Mouse (Mus musculus) small intestine, adult 2 months (tissue): ENCODE results near the gene Tubg1. TPM values are rescaled to one million over a fixed set of nuclear protein-coding genes. Genes with fewer than 3 reads are reported as not detected.

ENCODE experiments used
- H3K27ac ChIP-seq: fragments of 200-500 bp; 2 replicates; pipeline ENCODE4 v1.5.1; 2012; ENCODE audit warnings: low read depth, low read length, control low read depth, inconsistent platforms; ENCODE audit not compliant: insufficient read depth
- H3K27me3 ChIP-seq: fragments of 200-500 bp; 2 replicates; pipeline ENCODE4 v1.6.1; 2012; ENCODE audit warnings: mild to moderate bottlenecking, moderate library complexity, low read length, inconsistent platforms; ENCODE audit not compliant: control insufficient read depth, insufficient read depth
- H3K36me3 ChIP-seq: fragments of 200-500 bp; 2 replicates; pipeline ENCODE4 v1.6.1; 2012; ENCODE audit warnings: mild to moderate bottlenecking, low read length, control low read depth, inconsistent platforms; ENCODE audit not compliant: control insufficient read depth, insufficient read depth
- H3K4me1 ChIP-seq: fragments of 200-500 bp; 2 replicates; pipeline ENCODE4 v1.6.1; 2012; ENCODE audit warnings: low read length, inconsistent platforms, mixed read lengths; ENCODE audit not compliant: control insufficient read depth, insufficient read depth, insufficient read length
- H3K4me3 ChIP-seq: fragments of 200-500 bp; 2 replicates; pipeline ENCODE4 v1.5.1; 2012; ENCODE audit warnings: low read depth, mild to moderate bottlenecking, control low read depth, inconsistent platforms, low read length, moderate library complexity
- CTCF ChIP-seq: fragments of 200-500 bp; IDR thresholded peaks from 2 replicates; pipeline ENCODE4 v1.5.1; 2012; ENCODE audit warnings: low read depth, mild to moderate bottlenecking, control low read depth, inconsistent platforms, low read length, moderate library complexity, mixed read lengths; ENCODE audit not compliant: insufficient replicate concordance, insufficient read length; ENCODE audit errors: extremely low read depth
- POLR2A ChIP-seq: fragments of 200-500 bp; IDR thresholded peaks from 2 replicates; pipeline ENCODE4 v1.6.1; 2012; ENCODE audit warnings: low read depth, mild to moderate bottlenecking, control low read depth, inconsistent platforms, low read length, moderate library complexity
- whole genome bisulfite sequencing: fragments of 180-500 bp; shearing (Covaris S2); methylation state at CpG from one replicate; pipeline ENCODE4 v1.1.7; 2018; 5-methylcytosine and 5-hydroxymethylcytosine counted together
- polyA plus RNA-seq: library from polyadenylated mRNA; depleted of rRNA; stranded (reverse); fragments of >200 nt; gene quantifications from 2 replicates; pipeline ENCODE4 v1.2.3, GENCODE M21; 2012; rRNA removed

Tubg1 gene
- polyA plus RNA-seq, 1 experiment, result 16.2 TPM

DNA sequence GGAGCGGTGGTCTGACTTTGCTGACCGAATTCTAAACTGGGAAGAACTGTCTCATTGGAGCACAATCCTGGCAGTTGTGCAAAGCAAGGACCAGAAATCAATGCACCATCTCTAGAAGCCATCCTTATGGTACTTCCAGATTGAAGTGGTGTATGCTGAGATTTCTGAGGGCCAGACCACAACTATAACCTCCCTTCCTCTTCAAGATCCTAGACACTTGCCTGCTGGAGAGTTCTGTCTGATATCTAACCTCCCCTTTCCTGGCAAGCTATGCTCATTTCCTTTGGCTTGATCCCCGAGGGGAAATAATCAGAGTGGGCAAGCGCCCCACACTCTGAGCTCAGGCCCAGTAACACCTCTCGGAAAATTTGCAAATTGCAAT, 52.7 kb downstream of the Tubg1 start:
- H3K4me3 ChIP-seq, result peak overlapping the region; percentile 80
- 13% methylated on average over 5 of the region's 5 CpGs for WGBS
- peaks cover 29% of the 10 kb centered on the region for H3K4me1 ChIP-seq
- TF ChIP-seq CTCF, result no peak
- TF ChIP-seq POLR2A, result no peak
- H3K27ac ChIP-seq, result peak overlapping the region; percentile 90
- H3K36me3 ChIP-seq, result peaks cover 9% of the 10 kb centered on the region
- no peaks in the 10 kb centered on the region for H3K27me3 ChIP-seq

DNA sequence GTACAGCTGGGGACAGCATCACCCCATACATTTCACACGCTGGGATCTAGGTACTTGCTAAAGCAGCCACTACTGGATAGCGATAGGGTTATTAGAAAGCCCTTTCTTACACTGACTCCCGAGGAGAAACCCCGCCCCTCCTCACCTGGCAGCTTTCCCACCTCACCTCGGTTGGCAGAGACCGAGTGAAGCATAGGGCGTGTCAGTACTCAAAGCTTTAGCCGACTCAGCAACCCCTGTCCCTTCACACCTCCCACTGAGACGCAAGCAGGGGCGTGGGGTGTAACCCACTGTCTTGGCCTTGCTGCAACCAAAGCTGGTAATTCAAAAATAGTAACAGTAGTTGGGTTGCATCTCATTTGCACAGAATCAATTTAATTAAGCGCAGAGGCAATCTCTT, 53.4 kb downstream of the Tubg1 start:
- Histone ChIP-seq H3K4me3 (peak overlapping the region; percentile 5; the same call in 1 of the 2 replicates), H3K27ac (peak overlapping the region; percentile 67), H3K4me1 (peaks cover 29% of the 10 kb centered on the region), H3K36me3 (0 out of 2 replicates have a peak, but pooled peaks cover 2% of the 10 kb centered on the region), H3K27me3 (no peaks in the 10 kb centered on the region)
- TF ChIP-seq POLR2A (peak; percentile 18; the same call in 1 of the 2 replicates), CTCF (no peak)
- 4% methylated on average over 11 of the region's 11 CpGs for WGBS

DNA sequence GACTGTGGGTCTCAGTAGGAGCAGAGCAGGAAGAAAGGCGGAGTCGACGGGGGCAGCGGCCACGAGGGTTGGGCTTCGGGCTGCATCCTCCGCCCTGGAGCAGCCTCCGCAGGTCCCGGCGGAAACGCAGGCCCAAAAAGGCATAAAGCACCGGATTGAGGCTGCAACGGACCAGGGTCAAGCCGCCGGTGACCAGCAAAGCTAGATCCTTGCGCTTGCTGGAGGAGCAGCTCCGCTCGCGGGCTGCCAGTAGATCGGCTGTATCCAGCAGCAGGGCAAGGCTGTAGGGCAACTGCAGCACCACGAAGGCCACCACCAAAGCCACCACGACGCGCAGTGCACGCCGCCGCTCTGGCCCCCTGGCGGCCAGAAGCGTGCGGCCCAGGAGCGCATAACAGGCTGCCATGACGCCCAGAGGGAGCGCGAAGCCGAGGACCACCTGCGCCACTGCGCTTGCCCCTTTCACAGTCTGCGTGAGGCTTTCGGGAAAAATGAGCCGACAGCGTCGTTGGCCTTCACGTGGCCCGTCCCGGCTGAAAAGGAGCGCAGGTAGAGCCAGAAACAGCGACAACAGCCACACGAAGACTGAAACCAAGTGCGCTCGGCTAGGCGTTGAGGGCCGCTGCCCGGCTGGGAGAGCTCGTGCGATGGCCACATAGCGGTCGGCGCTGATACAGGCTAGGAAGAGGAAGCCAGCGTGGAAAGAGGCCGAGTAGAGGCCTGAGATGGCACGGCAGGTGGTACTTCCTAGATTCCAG, 54.1 kb downstream of the Tubg1 start:
- WGBS, result 3% methylated on average over 61 of the region's 61 CpGs
- Histone ChIP-seq H3K36me3 (no peaks in the 10 kb centered on the region), H3K4me1 (peaks cover 26% of the 10 kb centered on the region), H3K27me3 (no peaks in the 10 kb centered on the region), H3K4me3 (peak overlapping the region; percentile 52), H3K27ac (peak overlapping the region; percentile 67)
- TF ChIP-seq CTCF, result peak; percentile 88
- no peak for TF ChIP-seq POLR2A

DNA sequence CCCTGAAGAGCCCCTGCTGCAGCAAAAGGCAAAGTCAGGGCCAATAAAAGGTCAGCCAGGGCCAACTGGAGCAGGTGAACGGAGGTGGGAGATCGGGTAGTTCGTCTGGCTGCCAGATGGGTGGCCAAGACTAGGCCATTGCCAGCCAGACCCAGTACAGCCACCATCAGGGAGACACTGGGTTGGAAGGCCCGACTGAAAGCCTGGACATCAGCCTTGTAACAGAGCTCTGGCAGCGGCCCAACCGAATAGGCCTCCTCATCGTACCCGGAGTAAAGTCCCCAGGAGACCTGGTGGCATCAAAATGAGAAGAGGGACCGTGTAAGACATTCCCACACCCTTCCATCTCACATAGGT, 54.6 kb downstream of the Tubg1 start:
- Histone ChIP-seq H3K27ac (peak overlapping the region; percentile 67), H3K27me3 (no peaks in the 10 kb centered on the region), H3K4me3 (peak overlapping the region; percentile 52), H3K4me1 (peaks cover 24% of the 10 kb centered on the region), H3K36me3 (no peaks in the 10 kb centered on the region)
- TF ChIP-seq CTCF (no peak), POLR2A (no peak)
- WGBS, result 40% methylated on average over 9 of the region's 9 CpGs

DNA sequence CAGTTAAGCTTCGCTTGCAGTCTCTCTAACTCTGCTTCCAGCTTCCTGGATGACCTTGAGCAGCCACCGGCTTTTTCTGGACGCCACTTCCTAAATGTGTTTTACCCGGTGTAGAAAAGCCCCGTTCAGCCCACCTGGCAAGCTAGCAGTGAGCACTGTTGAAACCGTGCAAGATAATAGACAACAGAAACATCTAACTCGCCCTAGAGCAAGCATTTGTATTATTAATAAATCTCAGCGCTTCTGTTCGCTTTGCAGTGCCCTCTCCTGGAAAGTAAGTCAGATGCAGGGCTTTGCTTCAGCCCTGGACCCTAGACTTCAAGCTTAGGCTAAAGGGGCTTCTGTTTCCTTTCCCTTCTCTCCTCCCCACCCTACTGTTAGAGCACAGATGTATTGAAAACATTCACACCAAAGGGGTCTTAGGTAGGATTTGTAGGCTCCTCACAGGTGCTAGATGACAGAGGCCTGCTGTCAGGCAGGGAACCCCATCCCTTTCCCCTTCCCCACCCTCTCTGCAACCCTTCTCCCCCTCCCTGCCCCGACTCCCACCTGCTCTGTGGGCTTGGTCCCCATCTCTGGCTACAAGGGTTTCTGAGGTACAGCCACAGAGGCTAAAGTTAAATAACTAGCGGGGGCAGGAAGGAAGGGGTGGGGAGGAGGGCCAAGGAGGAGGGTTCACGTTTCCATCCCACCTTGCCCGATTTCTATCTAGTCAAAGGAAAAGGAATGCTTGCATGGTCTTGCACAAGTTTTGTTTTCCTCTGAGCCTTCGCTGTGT, 55.3 kb downstream of the Tubg1 start, which contains the start of gene Ccr10:
Gene Ccr10 (minus strand): TSS at position 593 of the 778 bp plus-strand sequence.
- 37% methylated on average over 14 of the region's 14 CpGs for whole genome bisulfite sequencing
- peak within 1 kb of the TSS; percentile 52 for H3K4me3 ChIP-seq
- peak within 1 kb of the TSS; percentile 67; the same call in 1 of the 2 replicates for H3K27ac ChIP-seq
- H3K36me3 ChIP-seq, result no peaks in the 10 kb centered on the region
- peaks cover 24% of the 10 kb centered on the region for H3K4me1 ChIP-seq
- TF ChIP-seq CTCF (no peak), POLR2A (no peak)
- no peaks in the 10 kb centered on the region for H3K27me3 ChIP-seq

DNA sequence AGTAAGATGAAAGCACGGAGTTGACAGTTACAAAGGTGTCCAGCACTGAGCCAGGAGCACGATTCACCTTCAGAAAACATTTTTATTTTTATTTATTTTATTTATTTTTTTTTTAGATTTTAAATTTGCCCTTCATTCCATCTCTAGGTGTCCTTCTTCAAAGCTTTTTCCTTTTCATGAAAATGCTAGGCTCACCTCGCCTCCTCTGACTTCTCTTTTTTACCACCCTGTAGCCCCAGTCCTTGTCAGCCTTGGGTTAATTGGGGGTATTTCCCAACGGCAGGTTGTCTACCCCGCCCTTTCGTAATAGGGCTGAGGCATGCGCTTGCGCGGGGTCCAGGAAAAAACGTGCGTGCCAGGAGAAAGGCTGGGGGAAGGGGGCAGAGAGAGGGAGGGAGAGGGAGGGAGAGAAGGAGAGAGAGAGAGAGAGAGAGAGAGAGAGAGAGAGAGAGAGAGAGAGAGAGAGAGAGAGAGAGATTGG, 55.9 kb downstream of the Tubg1 start:
- Histone ChIP-seq H3K27ac (no peak overlapping the region), H3K4me3 (peak overlapping the region; percentile 40), H3K27me3 (no peaks in the 10 kb centered on the region), H3K36me3 (no peaks in the 10 kb centered on the region), H3K4me1 (peaks cover 24% of the 10 kb centered on the region)
- WGBS, result 7% methylated on average over 11 of the region's 11 CpGs
- no peak for TF ChIP-seq POLR2A
- TF ChIP-seq CTCF, result no peak

Other genes with a start within 250 kb of the Tubg1 start
- gene Stat3, start 180.4 kb upstream of the Tubg1 start, polyA plus RNA-seq, result 55.2 and 106 TPM in 2 replicates
- 27.4 and 42.8 TPM in 2 replicates for gene Cavin1, start 149.1 kb upstream of the Tubg1 start, polyA plus RNA-seq
- gene Atp6v0a1, start 110.5 kb upstream of the Tubg1 start, polyA plus RNA-seq, result 43.5 and 69.5 TPM in 2 replicates
- 11.8 and 19.1 TPM in 2 replicates for gene Naglu, start 49.9 kb upstream of the Tubg1 start, polyA plus RNA-seq
- gene Hsd17b1, start 41.5 kb upstream of the Tubg1 start, polyA plus RNA-seq, result 0.20 and 0.28 TPM in 2 replicates
- 26.3 and 38.9 TPM in 2 replicates for gene Coasy, start 37.4 kb upstream of the Tubg1 start, polyA plus RNA-seq
- 54.1 and 100 TPM in 2 replicates for gene Mlx, start 32.7 kb upstream of the Tubg1 start, polyA plus RNA-seq
- 0.22 and 0.46 TPM in 2 replicates for gene Psmc3ip, start 24.5 kb upstream of the Tubg1 start, polyA plus RNA-seq
- gene Retreg3, start within 50 bp of the Tubg1 start, polyA plus RNA-seq, result 27.3 and 55.0 TPM in 2 replicates
- 1.1 and 2.2 TPM in 2 replicates for gene Tubg2, start 36.0 kb downstream of the Tubg1 start, polyA plus RNA-seq
- gene Cntnap1, start 50.6 kb downstream of the Tubg1 start, polyA plus RNA-seq, result 2.7 and 2.8 TPM in 2 replicates
- 33.0 and 84.5 TPM in 2 replicates for gene Plekhh3, start 51.4 kb downstream of the Tubg1 start, polyA plus RNA-seq
- 18.4 and 25.7 TPM in 2 replicates for gene Ccr10, start 55.5 kb downstream of the Tubg1 start, polyA plus RNA-seq
- gene Ezh1, start 106.5 kb downstream of the Tubg1 start, polyA plus RNA-seq, result 7.9 and 20.0 TPM in 2 replicates
- 15.1 and 25.8 TPM in 2 replicates for gene Ramp2, start 126.1 kb downstream of the Tubg1 start, polyA plus RNA-seq
- gene Vps25, start 133.8 kb downstream of the Tubg1 start, polyA plus RNA-seq, result 28.9 and 64.8 TPM in 2 replicates
- 3.0 and 7.9 TPM in 2 replicates for gene Wnk4, start 140.6 kb downstream of the Tubg1 start, polyA plus RNA-seq
- 0.09 and 0.20 TPM in 2 replicates for gene Cntd1, start 159.1 kb downstream of the Tubg1 start, polyA plus RNA-seq
- 174 and 479 TPM in 2 replicates for gene Coa3, start 159.2 kb downstream of the Tubg1 start, polyA plus RNA-seq
- gene Becn1, start 182.3 kb downstream of the Tubg1 start, polyA plus RNA-seq, result 157 and 163 TPM in 2 replicates
- gene Psme3, start 196.3 kb downstream of the Tubg1 start, polyA plus RNA-seq, result 19.9 and 36.7 TPM in 2 replicates
- 2.7 and 5.9 TPM in 2 replicates for gene Aoc2, start 205.1 kb downstream of the Tubg1 start, polyA plus RNA-seq
- gene Aoc3, start 210.7 kb downstream of the Tubg1 start, polyA plus RNA-seq, result 6.6 and 8.9 TPM in 2 replicates
- gene G6pc, start 247.6 kb downstream of the Tubg1 start, polyA plus RNA-seq, result 8.8 and 9.7 TPM in 2 replicates